Mouse (Mus musculus) embryonic facial prominence, embryonic 14.5 days (tissue): Measurements from ENCODE around the gene Sigmar1. TPM values are rescaled to one million over a fixed set of nuclear protein-coding genes. Genes with fewer than 3 reads are reported as not detected.
"Not testable (repeated sequence)": the region's sequence is repeated elsewhere in the genome, so short reads cannot be mapped to it uniquely, and the experiment has no call there.

ENCODE experiments used
- ATAC-seq: fragments of 200-750 bp; cut with Nextera tagmentation; 2 replicates; pipeline ENCODE4 v1.8.0; 2017; ENCODE audit warnings: low read depth, moderate number of reproducible peaks, moderate TSS enrichment
- DNase-seq: peaks from one replicate; pipeline ENCODE4 v3.0.0-alpha.2; 2015; ENCODE audit warnings: low spot score
- H3K27ac ChIP-seq: fragments of 300-500 bp; sonication (generic); replicated peaks from 2 replicates; pipeline ENCODE4 v1.5.1; 2014; ENCODE audit warnings: low read depth, mild to moderate bottlenecking, low read length, moderate library complexity
- H3K27me3 ChIP-seq: fragments of 300-500 bp; sonication (generic); replicated peaks from 2 replicates; pipeline ENCODE4 v1.6.1; 2014; ENCODE audit warnings: low read length; ENCODE audit not compliant: control insufficient read depth, insufficient read depth
- H3K36me3 ChIP-seq: fragments of 300-500 bp; sonication (generic); 2 replicates; pipeline ENCODE4 v1.6.1; 2014; ENCODE audit warnings: low read length, mixed read lengths; ENCODE audit not compliant: control insufficient read depth, insufficient read depth
- H3K4me1 ChIP-seq: fragments of 300-500 bp; sonication (generic); 2 replicates; pipeline ENCODE4 v1.6.1; 2014; ENCODE audit warnings: antibody characterized with exemption, low read length; ENCODE audit not compliant: control insufficient read depth, insufficient read depth
- H3K4me2 ChIP-seq: fragments of 300-500 bp; sonication (generic); 2 replicates; pipeline ENCODE4 v1.6.1; 2014; ENCODE audit warnings: low read depth, mild to moderate bottlenecking, low read length, moderate library complexity, mixed read lengths
- H3K4me3 ChIP-seq: fragments of 300-500 bp; sonication (generic); 2 replicates; pipeline ENCODE4 v1.5.1; 2014; ENCODE audit warnings: low read depth, mild to moderate bottlenecking, low read length
- H3K9ac ChIP-seq: fragments of 300-500 bp; sonication (generic); 2 replicates; pipeline ENCODE4 v1.6.1; 2014; ENCODE audit warnings: low read depth, mild to moderate bottlenecking, low read length, moderate library complexity, mixed read lengths
- H3K9me3 ChIP-seq: fragments of 300-500 bp; sonication (generic); 2 replicates; pipeline ENCODE4 v1.6.1; 2016; ENCODE audit warnings: low read length; ENCODE audit not compliant: control insufficient read depth
- WGBS: fragments of 180-500 bp; shearing (Covaris S2); extraction: QIAGEN DNeasy Blood & Tissue Kit; methylation state at CpG from one replicate; pipeline ENCODE4 v1.1.7; 2014; 5-methylcytosine and 5-hydroxymethylcytosine counted together
- polyA plus RNA-seq: library from polyadenylated mRNA; unstranded; fragments of >200 nt; fragmentation: Nextera tagmentation; extraction: Ambion mirVana; gene quantifications from 2 replicates; pipeline ENCODE4 v1.2.1, GENCODE M21; 2014

Sigmar1 gene
- polyA plus RNA-seq, 1 experiment from 2014 or later: 77.9 TPM

DNA sequence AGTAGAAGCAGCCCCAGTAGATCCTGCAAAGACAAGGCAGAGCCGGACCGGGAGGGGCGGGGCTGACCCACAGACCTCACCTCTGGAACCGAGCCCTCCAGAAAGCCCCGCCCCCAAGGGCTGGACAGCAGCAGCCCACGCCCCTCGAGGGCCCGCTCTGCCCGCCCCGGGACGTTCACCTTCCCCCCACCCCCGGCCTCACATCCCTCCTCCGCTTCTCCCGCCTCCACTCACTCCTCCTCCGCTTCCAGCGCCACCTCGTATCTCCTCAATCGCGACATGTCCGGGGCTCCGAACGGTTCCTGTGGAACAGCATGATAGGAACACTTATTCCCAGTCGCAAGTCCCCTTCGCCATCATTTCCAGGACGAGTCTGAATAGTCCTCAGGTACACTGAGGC is 17.5 kb upstream of the Sigmar1 start:
- not testable (repeated sequence) for H3K27me3 ChIP-seq, ATAC-seq, H3K4me1 ChIP-seq, H3K36me3 ChIP-seq, H3K9me3 ChIP-seq
- Histone ChIP-seq H3K9ac (0 out of 2 replicates have a peak overlapping the region, but pooled peaks have one; percentile 19), H3K4me2 (peak overlapping the region; percentile 49), H3K27ac (0 out of 2 replicates have a peak overlapping the region, but pooled peaks have one; percentile 52), H3K4me3 (peak overlapping the region; percentile 37)
- 1% methylated on average over 14 of the region's 25 CpGs for WGBS
- peak; percentile 82 for DNase-seq

DNA sequence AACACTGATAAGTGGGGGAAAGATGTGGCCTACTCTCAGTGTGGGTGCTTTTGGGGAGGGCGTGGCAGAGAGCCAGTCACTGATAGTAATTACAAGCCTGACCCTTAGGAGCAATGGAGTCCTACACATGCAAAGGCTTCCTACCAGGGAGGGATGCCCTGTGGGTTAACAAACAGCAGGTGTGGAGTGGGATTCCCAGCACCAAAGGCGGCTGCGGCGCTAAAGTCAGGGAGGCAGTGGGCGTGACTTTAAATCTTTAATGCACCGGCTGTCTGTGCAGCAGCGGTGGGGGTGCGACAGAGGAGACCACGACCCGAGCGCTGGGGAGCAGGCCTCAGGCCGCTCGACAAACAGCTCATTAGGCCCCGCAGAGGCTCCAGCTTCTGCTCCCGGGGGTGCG is 17.0 kb upstream of the Sigmar1 start:
- 0 out of 2 replicates have a peak overlapping the region, but pooled peaks have one; percentile 19 for H3K9ac ChIP-seq
- H3K27me3 ChIP-seq, DNase-seq, H3K4me1 ChIP-seq, H3K9me3 ChIP-seq, H3K27ac ChIP-seq, ATAC-seq, H3K36me3 ChIP-seq: not testable (repeated sequence)
- H3K4me3 ChIP-seq: peak overlapping the region; percentile 23; the same call in 1 of the 2 replicates
- WGBS: 5% methylated on average over 5 of the region's 16 CpGs
- peak overlapping the region; percentile 45 for H3K4me2 ChIP-seq

DNA sequence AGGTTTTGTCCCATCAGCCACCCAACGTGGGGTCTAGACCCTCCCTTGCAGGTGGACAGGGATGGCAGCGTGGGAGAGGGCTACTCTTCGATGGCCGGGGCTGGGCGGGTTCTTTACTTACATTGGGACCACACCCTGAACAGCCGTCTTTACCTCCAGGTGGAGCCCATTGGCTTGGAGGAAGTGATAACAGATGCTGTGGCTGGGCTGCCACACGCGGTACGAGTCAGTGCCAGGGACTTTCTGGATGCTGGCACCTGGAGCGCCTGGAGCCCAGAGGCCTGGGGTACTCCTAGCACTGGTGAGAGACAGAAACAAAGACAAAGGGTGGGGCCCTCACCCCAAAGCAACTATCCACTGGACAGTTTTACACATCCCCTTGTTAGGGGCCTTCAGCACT is 11.3 kb upstream of the Sigmar1 start:
- not testable (repeated sequence) for H3K27ac ChIP-seq, H3K27me3 ChIP-seq, H3K4me2 ChIP-seq, H3K9me3 ChIP-seq, H3K9ac ChIP-seq, H3K4me3 ChIP-seq, H3K4me1 ChIP-seq, ATAC-seq, DNase-seq
- WGBS: 74% methylated on average over 9 of the region's 10 CpGs
- H3K36me3 ChIP-seq: peaks cover 22% of the 10 kb centered on the region

DNA sequence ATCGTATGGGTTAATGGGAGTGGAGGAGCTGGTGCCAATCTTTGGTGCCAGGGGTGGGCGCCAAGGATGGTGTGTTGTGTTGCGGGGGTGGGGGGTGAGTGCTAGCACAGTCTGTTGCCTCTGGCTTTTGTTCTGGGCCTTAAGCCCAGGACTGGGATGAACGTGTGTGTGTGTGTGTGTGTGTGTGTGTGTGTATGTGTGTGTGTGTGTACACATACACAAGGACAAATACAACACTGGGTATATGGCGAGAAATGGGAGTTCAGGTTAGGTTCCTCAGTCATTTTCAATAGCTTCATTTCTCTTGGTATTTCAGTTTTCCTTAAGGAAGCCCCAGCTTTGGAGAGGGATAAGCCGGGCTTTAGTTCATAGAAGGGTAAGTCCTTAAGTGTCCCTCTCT is 7.2 kb upstream of the Sigmar1 start:
- ATAC-seq, H3K9me3 ChIP-seq, H3K27me3 ChIP-seq, DNase-seq: not testable (repeated sequence)
- Histone ChIP-seq H3K4me3 (peak overlapping the region; percentile 52), H3K4me1 (peaks cover 16% of the 10 kb centered on the region), H3K4me2 (peak overlapping the region; percentile 69), H3K9ac (peak overlapping the region; percentile 63), H3K27ac (peak overlapping the region; percentile 97), H3K36me3 (peaks cover 21% of the 10 kb centered on the region)
- 54% methylated on average over 3 of the region's 6 CpGs for WGBS

DNA sequence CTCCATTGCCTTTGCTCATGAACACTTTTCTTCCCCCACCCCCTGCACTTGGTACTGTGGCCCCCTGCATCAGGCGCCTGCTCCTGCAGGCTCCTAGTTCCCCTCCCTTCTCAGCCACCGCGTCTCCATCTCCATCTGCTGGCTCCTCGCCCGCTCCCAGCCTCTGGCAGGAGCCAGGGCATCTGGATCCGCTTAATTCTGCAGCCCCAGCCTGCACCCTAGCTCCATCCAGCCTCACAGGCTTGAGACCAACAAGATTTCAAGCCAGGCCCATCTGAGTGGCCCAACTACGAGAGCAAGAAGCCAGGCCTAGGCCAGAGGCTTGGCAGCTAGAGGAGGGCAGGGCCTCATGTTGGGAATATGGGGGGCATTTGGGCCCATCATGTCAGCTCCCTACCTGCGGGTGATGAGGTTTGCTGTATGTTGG is 6.7 kb upstream of the Sigmar1 start:
- peak; percentile 93 for DNase-seq
- H3K4me1 ChIP-seq: peaks cover 16% of the 10 kb centered on the region
- WGBS: 25% methylated on average over 8 of the region's 8 CpGs
- peaks cover 16% of the 10 kb centered on the region for H3K36me3 ChIP-seq
- H3K4me3 ChIP-seq: peak overlapping the region; percentile 52
- H3K4me2 ChIP-seq: peak overlapping the region; percentile 69
- peak; percentile 75 for ATAC-seq
- H3K9ac ChIP-seq: peak overlapping the region; percentile 63
- H3K27me3 ChIP-seq, H3K9me3 ChIP-seq: not testable (repeated sequence)
- peak overlapping the region; percentile 97 for H3K27ac ChIP-seq

DNA sequence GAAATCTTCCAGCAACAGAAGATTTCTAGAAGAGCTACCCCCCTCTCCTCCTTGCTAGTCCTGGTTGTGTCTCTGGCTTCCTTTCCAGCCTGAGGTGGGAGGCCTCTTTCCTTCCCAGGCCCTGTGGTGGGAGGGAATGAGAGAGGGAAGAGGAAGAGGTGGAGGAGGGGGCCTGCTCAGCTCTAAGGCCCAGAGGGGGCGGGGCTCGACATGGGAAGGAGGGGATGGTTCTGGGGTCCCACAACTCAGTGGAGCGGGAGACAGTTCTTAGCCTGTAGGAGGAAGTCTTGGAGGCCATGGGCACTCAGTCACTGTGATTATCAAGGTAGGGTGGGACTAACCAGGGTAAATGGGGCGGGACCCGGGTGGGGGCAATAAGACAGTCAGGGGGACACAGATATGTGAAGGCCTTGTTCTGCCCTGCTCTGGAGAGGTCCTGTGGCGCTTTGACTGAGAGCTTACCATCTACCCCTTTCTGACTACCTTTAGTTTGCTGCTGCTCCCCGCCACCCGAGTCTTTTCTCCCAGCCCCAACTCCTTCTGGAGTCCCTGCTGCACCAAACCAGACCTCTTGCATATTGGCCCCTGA is 6.2 kb upstream of the Sigmar1 start:
- peak; percentile 93 for DNase-seq
- H3K27ac ChIP-seq: peak overlapping the region; percentile 97
- 22% methylated on average over 6 of the region's 8 CpGs for WGBS
- peak; percentile 79 for ATAC-seq
- H3K36me3 ChIP-seq: peaks cover 17% of the 10 kb centered on the region
- peak overlapping the region; percentile 52 for H3K4me3 ChIP-seq
- peaks cover 16% of the 10 kb centered on the region for H3K4me1 ChIP-seq
- no peaks in the 10 kb centered on the region for H3K9me3 ChIP-seq
- H3K4me2 ChIP-seq: peak overlapping the region; percentile 69
- H3K9ac ChIP-seq: peak overlapping the region; percentile 63
- H3K27me3 ChIP-seq: no peaks in the 10 kb centered on the region

DNA sequence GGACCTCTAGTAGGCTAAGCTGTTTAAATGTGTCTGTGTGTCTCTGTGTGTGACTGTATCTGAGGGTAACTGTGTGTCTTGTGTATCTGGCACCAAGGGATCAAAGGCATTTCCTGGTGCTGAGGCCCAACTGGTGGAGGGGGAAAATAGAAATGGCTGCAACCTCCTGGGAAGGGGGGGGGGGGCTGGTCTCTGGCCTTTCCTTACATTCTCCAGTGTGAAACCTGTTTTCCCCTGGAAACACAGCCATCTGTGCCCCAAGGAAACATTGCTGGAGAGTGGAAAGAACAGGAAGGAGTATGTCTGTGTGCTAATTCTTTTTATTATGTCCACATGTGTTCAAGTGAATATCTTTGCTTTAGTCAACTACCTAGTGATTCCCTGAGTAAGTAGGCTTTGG is 5.7 kb upstream of the Sigmar1 start:
- H3K4me3 ChIP-seq: peak overlapping the region; percentile 52
- H3K9ac ChIP-seq: peak overlapping the region; percentile 63
- H3K4me1 ChIP-seq: peaks cover 16% of the 10 kb centered on the region
- H3K9me3 ChIP-seq: no peaks in the 10 kb centered on the region
- DNase-seq (peak; percentile 26), ATAC-seq (no peak)
- no peaks in the 10 kb centered on the region for H3K27me3 ChIP-seq
- H3K36me3 ChIP-seq: peaks cover 18% of the 10 kb centered on the region
- peak overlapping the region; percentile 69 for H3K4me2 ChIP-seq
- peak overlapping the region; percentile 97 for H3K27ac ChIP-seq

DNA sequence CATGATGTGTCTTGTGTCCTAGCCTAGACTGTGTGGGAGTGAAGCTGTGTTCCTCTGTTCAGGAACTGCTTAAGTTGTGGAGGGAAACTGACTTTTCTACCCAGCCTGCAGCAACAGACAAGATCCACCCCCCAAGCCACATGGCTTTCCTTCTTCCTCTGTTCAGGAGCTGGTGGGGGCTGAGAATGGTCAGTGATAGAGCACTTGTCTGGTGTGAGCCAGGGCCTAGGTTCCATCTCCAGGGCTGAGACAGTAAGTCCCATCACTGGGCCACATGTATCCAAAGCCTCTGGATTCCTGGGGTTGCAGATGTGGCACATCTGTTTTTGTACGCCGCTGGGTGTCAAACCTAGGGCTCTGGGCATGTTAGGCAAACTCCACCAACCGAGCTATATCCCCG is 5.0 kb upstream of the Sigmar1 start:
- no peak for DNase-seq
- WGBS: 49% methylated on average over 4 of the region's 4 CpGs

DNA sequence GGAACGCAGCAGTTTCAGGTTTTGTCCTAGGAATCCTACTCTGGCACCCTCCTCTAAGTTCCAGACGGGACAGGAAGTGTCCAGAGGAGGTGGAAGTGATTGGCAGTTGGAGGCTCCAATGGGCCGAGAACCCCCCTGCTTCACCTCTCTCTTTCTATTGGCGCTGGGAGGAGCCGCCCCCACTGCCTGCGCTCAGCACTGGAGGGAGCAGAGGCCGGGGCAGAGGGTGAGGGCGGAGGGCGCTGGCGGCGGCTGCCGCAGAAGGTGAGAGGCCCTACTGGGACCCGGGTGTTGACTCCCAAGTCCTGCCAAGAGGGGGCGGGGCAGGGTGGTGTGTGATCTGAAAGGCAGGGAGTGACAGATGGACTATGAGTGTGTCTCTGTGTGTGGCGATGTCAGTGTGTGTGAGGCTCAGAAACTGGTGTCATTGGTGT is 4.3 kb upstream of the Sigmar1 start:
- H3K9me3 ChIP-seq: no peaks in the 10 kb centered on the region

More for the DNA sequence above, 5.0 kb upstream of the Sigmar1 start:
- no peaks in the 10 kb centered on the region for H3K9me3 ChIP-seq
- H3K27ac ChIP-seq: peak overlapping the region; percentile 97
- H3K9ac ChIP-seq: peak overlapping the region; percentile 63
- H3K4me1 ChIP-seq: peaks cover 16% of the 10 kb centered on the region
- H3K4me2 ChIP-seq: peak overlapping the region; percentile 69
- peak overlapping the region; percentile 52 for H3K4me3 ChIP-seq
- H3K27me3 ChIP-seq: no peaks in the 10 kb centered on the region
- peaks cover 11% of the 10 kb centered on the region for H3K36me3 ChIP-seq
- no peak for ATAC-seq

More for the DNA sequence above, 4.3 kb upstream of the Sigmar1 start:
- no peaks in the 10 kb centered on the region for H3K27me3 ChIP-seq
- WGBS: under 1% methylated on average over 14 of the region's 15 CpGs
- H3K9ac ChIP-seq: peak overlapping the region; percentile 63
- ATAC-seq (peak; percentile 91), DNase-seq (peak; percentile 96)
- peak overlapping the region; percentile 97 for H3K27ac ChIP-seq
- H3K36me3 ChIP-seq: 0 out of 2 replicates have a peak, but pooled peaks cover 6% of the 10 kb centered on the region
- peak overlapping the region; percentile 52 for H3K4me3 ChIP-seq
- peaks cover 16% of the 10 kb centered on the region for H3K4me1 ChIP-seq
- H3K4me2 ChIP-seq: peak overlapping the region; percentile 69
